Mouse (Mus musculus) lung, postnatal 0 days (tissue): Measurements from ENCODE around the gene Prkca.

Source experiments
- CTCF ChIP-seq: IDR thresholded peaks from 2 replicates; pipeline ENCODE4 v1.5.1; 2016; ENCODE audit warnings: antibody characterized with exemption, mild to moderate bottlenecking
- EP300 ChIP-seq: IDR thresholded peaks from 2 replicates; pipeline ENCODE4 v1.6.1; 2016; ENCODE audit warnings: antibody characterized with exemption, mild to moderate bottlenecking, control low read depth

DNA sequence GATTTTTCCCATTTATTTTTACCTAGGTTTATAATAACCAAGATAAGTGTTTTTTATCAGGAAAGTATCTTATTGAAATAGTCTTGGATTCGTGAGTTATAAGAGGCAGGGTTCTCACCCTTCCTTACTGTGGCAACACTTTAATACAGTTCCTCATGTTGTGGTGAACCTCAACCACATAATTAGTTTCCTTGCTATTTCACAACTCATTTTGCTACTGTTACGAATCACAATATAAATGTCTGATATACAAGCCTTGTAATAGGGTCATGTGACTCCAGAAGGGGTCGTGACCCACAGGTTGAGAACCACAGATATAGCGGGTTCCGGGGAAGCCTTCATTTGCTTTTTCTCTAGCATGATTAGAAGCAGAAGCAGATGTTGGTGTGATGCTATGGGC is 275.3 kb downstream of the Prkca start:
- no peak for TF ChIP-seq CTCF
- no peak for TF ChIP-seq EP300
